Mouse (Mus musculus): ENCODE results near the gene Olfr1357. TPM values are rescaled to one million over a fixed set of nuclear protein-coding genes. Genes with fewer than 3 reads are reported as not detected.
"Not testable (repeated sequence)": the region's sequence is repeated elsewhere in the genome, so short reads cannot be mapped to it uniquely, and the experiment has no call there.

Gene Olfr1357
- total RNA-seq (2015) (not detected in 2 replicates), total RNA-seq (2017) (not detected in 2 replicates)

DNA sequence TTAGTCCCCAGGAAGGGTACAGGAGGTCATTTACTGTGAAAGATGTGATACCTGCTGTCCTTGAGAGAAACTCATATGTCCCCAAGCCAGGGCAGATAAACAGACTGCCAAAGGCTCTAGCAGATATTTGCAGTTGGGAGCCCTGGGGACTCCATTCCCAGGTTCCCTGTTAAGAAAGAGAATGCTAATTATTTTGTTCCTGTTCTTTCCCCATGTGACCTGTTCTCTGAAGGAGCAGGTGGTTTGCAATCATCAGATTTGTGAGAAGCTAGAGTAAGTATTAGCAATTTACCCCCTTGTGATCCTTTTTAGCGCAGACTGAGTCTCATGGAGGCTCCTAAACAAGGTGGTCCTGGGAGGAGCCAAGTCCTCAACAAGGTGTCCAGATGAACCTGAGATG lies at the start of gene Olfr1357:
Gene Olfr1357, minus strand, starts transcription at position 101 of the 400 bp plus-strand sequence.
- ATAC-seq (replicated peaks; ENCODE audit: poor library complexity) = no peak

GRCm38 (mm10) chr10:78666696-78667095 lies 48.8 kb upstream of the Olfr1357 start:
- not testable (repeated sequence) for ATAC-seq (replicated peaks; ENCODE audit: poor library complexity)

DNA sequence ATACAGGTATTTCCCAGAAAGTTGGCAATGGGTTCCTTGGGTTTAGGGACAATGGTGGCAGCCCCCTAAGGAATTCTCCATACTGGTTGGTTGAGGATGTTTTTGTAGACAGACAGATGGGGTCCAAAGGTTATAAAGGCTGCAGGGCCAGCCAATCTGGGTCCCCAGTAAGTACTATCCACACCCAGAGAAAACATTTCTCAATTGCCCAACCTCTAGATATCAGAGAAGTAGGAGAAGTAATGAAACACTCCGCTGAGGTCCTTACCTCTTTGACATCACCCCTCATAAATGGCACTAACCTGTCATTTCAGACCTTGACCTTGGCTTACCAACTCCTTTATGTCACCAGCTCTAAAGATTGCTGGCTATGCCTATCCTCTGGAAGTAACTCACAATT lies 46.7 kb upstream of the Olfr1357 start:
- no peak for ATAC-seq (replicated peaks; ENCODE audit: poor library complexity)

DNA sequence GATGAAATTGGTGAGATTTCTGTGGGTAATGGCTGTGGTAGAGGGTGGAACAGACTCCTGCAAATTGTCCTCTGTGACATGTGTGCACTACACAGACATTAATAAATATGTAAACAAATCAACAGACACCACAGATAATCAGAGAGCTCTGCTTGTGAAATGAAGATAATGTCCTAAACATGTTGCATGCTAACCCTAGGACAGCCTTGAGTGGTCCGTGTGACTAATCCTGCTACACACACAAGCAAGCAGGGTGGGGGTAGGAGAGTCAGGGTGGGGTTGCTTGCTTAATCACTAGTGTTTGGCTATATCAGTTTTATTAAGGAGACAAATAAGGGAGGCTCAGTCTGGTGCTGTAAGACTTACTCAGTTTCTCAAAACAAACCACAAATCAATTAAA lies 43.3 kb upstream of the Olfr1357 start:
- no peak for ATAC-seq (replicated peaks; ENCODE audit: poor library complexity)

GRCm38 (mm10) chr10:78632311-78632710 lies 14.4 kb upstream of the Olfr1357 start:
- peak; percentile 92 for ATAC-seq (replicated peaks; ENCODE audit: poor library complexity)

DNA sequence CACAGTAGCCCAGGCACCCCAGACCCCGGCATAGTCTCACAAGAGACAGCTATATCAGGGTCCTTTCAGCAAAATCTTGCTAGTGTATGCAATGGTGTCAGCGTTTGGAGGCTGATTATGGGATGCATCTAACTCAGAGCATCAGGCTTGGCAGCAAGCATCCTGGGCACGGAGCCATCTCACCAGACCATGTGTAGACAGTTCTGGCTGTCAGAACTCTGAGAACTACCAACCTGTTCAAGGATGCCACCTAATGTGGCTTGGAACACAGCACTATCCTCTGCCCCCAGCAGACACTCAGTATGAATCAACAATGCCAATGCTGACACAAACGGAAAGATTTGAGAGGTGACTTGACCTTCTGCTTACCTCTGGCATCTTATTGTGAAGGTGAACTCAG lies 12.3 kb upstream of the Olfr1357 start:
- no peak for ATAC-seq (replicated peaks; ENCODE audit: poor library complexity)

DNA sequence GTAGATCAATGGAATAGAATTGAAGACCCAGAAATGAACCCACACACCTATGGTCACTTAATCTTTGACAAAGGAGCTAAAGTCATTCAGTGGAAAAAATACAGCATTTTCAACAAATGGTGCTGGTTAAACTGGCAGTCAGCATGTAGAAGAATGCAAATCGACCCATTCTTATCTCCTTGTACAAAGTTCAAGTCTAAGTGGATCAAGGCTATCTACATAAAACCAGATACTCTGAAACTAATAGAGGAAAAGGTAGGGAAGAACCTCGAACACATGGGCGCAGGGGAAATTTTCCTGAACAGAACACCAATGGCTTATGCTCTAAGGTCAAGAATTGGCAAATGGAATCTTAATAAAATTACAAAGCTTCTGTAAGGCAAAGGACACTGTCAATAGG lies 5.3 kb upstream of the Olfr1357 start:
- not testable (repeated sequence) for ATAC-seq (replicated peaks; ENCODE audit: poor library complexity)

- no peak for ATAC-seq (replicated peaks; ENCODE audit: poor library complexity)
These were observed 10.3 kb downstream of the Olfr1357 start for GRCm38 (mm10) chr10:78607602-78608001.

- ATAC-seq (replicated peaks; ENCODE audit: poor library complexity) = peak; percentile 82
These were observed 12.8 kb downstream of the Olfr1357 start for GRCm38 (mm10) chr10:78605080-78605479.

GRCm38 (mm10) chr10:78599865-78600264 lies 18.0 kb downstream of the Olfr1357 start:
- ATAC-seq (replicated peaks; ENCODE audit: poor library complexity) = peak; percentile 39; the same call in 1 of the 2 replicates

- no peak for ATAC-seq (replicated peaks; ENCODE audit: poor library complexity)
These were observed 23.3 kb downstream of the Olfr1357 start for GRCm38 (mm10) chr10:78594566-78594965.

- no peak for ATAC-seq (replicated peaks; ENCODE audit: poor library complexity)
These were observed 23.7 kb downstream of the Olfr1357 start for GRCm38 (mm10) chr10:78594157-78594556.

GRCm38 (mm10) chr10:78593736-78594135 lies 24.1 kb downstream of the Olfr1357 start:
- no peak for ATAC-seq (replicated peaks; ENCODE audit: poor library complexity)

DNA sequence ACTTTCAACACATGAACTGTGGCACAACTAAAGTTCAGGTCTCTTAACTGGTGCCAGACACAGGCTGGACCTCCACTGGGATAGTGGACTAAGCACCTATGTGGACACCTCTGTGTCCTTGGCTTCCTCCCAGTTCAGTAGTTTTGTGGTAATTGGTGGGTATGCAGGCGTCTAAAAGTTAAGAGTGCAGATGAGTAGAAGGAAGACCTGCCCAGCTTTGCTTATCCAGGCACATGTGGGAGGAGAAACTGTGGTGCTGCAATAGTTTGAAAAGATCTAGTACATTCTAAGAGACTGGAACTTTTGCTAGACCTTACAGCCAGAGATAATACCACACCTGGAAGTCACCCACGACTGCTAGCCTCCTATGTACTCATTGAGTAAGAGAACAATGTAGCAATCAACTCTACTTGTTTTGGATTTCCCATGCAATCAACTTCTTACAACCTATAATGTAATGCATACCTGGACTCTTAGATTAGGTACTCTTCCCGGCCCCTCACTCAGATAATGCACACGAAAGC lies 25.0 kb downstream of the Olfr1357 start:
- no peak for ATAC-seq (replicated peaks; ENCODE audit: poor library complexity)

DNA sequence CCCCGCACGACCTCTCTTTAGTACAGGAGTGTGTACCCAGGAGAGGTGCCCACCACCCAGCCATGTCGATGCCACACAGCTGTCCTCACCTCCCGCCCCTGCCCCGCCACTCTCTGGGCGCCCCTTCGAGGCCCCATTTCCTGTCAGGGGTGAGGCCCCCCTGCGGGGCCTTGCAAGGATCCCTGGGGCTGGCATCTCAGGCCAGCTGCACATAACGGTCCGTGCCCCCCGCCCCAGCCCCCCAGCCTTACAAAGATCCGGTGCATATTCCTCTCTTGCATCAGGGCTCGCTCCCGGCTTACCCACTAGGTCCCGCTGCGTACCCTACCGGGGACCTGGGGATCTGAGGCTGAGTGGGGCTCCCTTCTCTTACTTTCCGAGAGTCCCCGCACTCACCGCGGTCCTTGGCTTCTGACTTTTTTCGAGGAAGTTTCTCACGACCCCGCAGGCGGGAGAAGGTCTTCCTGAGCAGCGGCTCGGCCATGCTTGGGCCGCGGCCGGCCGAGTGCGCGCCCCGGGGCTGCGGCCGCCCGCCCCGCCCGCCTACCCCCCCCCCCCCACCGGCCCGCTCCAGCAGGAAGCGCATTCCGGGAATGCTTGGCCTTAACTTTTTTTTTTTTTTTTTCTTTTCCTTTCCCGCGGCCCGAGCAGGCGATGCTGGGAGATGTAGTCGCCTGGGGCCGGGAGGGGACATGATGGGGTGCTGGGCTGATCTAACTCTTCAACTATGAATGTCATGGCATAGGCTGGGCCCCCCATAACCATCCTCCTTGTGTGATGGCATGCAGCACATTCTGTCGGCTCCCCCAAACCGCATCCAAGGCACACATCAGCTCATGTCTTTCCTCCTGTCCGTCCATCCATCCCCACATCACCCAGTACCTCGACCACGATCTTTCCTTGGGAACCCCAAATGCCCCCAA lies 26.2 kb downstream of the Olfr1357 start, which contains the start of gene Syde1:
Gene Syde1, minus strand, starts transcription at position 559 of the 923 bp plus-strand sequence.
- peak; percentile 57 for ATAC-seq (replicated peaks; ENCODE audit: poor library complexity)

- ATAC-seq (replicated peaks; ENCODE audit: poor library complexity) = peak; percentile 33
These were observed 27.1 kb downstream of the Olfr1357 start for GRCm38 (mm10) chr10:78590744-78591143.

- ATAC-seq (replicated peaks; ENCODE audit: poor library complexity) = no peak
These were observed 28.0 kb downstream of the Olfr1357 start for GRCm38 (mm10) chr10:78589901-78590300.

- ATAC-seq (replicated peaks; ENCODE audit: poor library complexity) = no peak
These were observed 28.6 kb downstream of the Olfr1357 start for GRCm38 (mm10) chr10:78589291-78589690.

GRCm38 (mm10) chr10:78586026-78586425 lies 31.8 kb downstream of the Olfr1357 start:
- ATAC-seq (replicated peaks; ENCODE audit: poor library complexity) = no peak

GRCm38 (mm10) chr10:78585606-78586005 lies 32.3 kb downstream of the Olfr1357 start:
- no peak for ATAC-seq (replicated peaks; ENCODE audit: poor library complexity)

DNA sequence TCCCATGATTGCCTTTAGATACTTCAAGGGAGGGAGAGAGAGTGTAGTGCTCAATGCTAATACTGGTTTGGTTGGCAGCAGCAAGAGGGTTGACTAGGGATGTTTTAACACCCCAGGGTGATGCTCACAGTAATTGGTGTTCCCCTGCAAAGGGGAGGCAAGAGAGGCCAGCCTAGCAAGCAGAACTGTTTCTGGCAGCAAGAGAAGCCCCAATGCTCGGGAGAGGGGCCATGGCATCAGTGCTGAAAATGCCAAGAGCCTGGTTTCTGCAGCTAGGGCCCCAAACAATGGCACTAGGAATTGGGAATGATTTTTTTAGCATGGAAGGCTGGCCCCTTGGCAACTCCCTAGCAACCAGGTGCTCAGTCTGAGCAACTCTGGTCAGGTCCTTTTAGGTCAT lies 32.9 kb downstream of the Olfr1357 start:
- ATAC-seq (replicated peaks; ENCODE audit: poor library complexity) = no peak

- no peak for ATAC-seq (replicated peaks; ENCODE audit: poor library complexity)
These were observed 33.9 kb downstream of the Olfr1357 start for GRCm38 (mm10) chr10:78583939-78584338.

All from megakaryocyte progenitor cell, adult 5-6 weeks (primary cell).